ENCODE assay signal across 10 mouse cellular contexts in genomic region chr4:107962044-107962732, GRCm38 (mm10). TPM values are rescaled to one million over a fixed set of nuclear protein-coding genes. Genes with fewer than 3 reads are reported as not detected.
A peak's percentile ranks its signal among the peaks of the same experiment; 100 is the strongest.
DNase-seq lines count a peak whose midpoint lies in the region; ATAC-seq lines count a peak whose summit lies in the region.
"Had no signal": no experiment of that assay in that cellular context is flagged by ENCODE, and none has a peak within 500 bp of the region (broad histone marks: within the 10 kb centered on the region; RNA-seq: fewer than 3 reads in every experiment).

No protein-coding gene starts in this region.

- H3K36me3 ChIP-seq in limb, embryonic 15.5 days, result no peaks in the 10 kb centered on the region
- H3K36me3 ChIP-seq: stomach, embryonic 15.5 days had no signal

- no peaks in the 10 kb centered on the region for H3K9me3 ChIP-seq in limb, embryonic 15.5 days
- H3K9me3 ChIP-seq: stomach, embryonic 15.5 days had no signal

- no peak overlapping the region for H3K9ac ChIP-seq in limb, embryonic 15.5 days
- H3K9ac ChIP-seq: stomach, embryonic 15.5 days had no signal

- H3K4me1 ChIP-seq in limb, embryonic 15.5 days, result peaks cover 13% of the 10 kb centered on the region

- ATAC-seq in limb, embryonic 15.5 days (ENCODE audit: insufficient number of reproducible peaks, low FRiP score, low TSS enrichment, low read depth), result 0 out of 2 replicates have a peak, but pooled peaks have one; percentile 35

- no peak overlapping the region for H3K4me3 ChIP-seq in limb, embryonic 15.5 days
- H3K4me3 ChIP-seq: stomach, embryonic 15.5 days had no signal

- 46% methylated on average over 11 of the region's 11 CpGs for WGBS in limb, embryonic 15.5 days

- no peak overlapping the region for H3K4me2 ChIP-seq in limb, embryonic 15.5 days
- H3K4me2 ChIP-seq: stomach, embryonic 15.5 days had no signal

- H3K27ac ChIP-seq in limb, embryonic 15.5 days, result no peak overlapping the region
- H3K27ac ChIP-seq: stomach, embryonic 15.5 days had no signal

- H3K27me3 ChIP-seq in limb, embryonic 15.5 days, result no peaks in the 10 kb centered on the region
- H3K27me3 ChIP-seq: stomach, embryonic 15.5 days had no signal

- DNase-seq in kidney, adult 9 months, result peak; percentile 22
- DNase-seq in kidney, adult 11 months, result no peak
- DNase-seq in adipocyte (ENCODE audit: low spot score), result peak; percentile 77
- DNase-seq in heart, adult 18-20 months, result peak; percentile 86 to 93
- no peak for DNase-seq in spleen, postnatal 36 days (ENCODE audit: low spot score in 2 of 2)
- no peak for DNase-seq in embryo, embryonic 9.5 days (ENCODE audit: extremely low spot score)
- DNase-seq in T-cell, adult 2 months (ENCODE audit: low spot score), result no peak

RNA-seq across cellular contexts. Expression of gene Slc1a7, which starts 5.9 kb away (rescaled TPM):
- under 1 TPM in 1 of 2 experiments, not detected in 1; 0.10 TPM for total RNA-seq in heart, adult 18-20 months (2021)
- polyA plus RNA-seq in limb, embryonic 15.5 days (2015; fragmentation: Nextera tagmentation; extraction: Ambion mirVana), result 0.05 and 0.10 TPM in 2 replicates
- total RNA-seq: left cerebral cortex, postnatal 10 days had no signal

RNA-seq across cellular contexts. Expression of gene Cpt2, which starts 38.8 kb away (rescaled TPM):
- 100 to 1,000 TPM; 298 to 310 TPM for total RNA-seq in heart, adult 18-20 months (2021)
- polyA plus RNA-seq in limb, embryonic 15.5 days (2015; fragmentation: Nextera tagmentation; extraction: Ambion mirVana), result 29.8 and 32.3 TPM in 2 replicates

Comparison
In these comparisons a context has a peak if more than half of its experiments do, and no peak if none do; other contexts are left out.
1. DNase-seq: peak in kidney, adult 9 months (single experiment), adipocyte (single experiment) and heart, adult 18-20 months (2 of 2); none in kidney, adult 11 months (single experiment), spleen, postnatal 36 days (0 of 2), embryo, embryonic 9.5 days (single experiment) and T-cell, adult 2 months (single experiment).